Mouse (Mus musculus): Measurements from ENCODE around the gene Gm5148.

Gm5148 gene

GRCm38 (mm10) chr3:37737407-37737806 lies 13.1 kb upstream of the Gm5148 start:
- no peak for DNase-seq (ENCODE audit: low spot score)

DNA sequence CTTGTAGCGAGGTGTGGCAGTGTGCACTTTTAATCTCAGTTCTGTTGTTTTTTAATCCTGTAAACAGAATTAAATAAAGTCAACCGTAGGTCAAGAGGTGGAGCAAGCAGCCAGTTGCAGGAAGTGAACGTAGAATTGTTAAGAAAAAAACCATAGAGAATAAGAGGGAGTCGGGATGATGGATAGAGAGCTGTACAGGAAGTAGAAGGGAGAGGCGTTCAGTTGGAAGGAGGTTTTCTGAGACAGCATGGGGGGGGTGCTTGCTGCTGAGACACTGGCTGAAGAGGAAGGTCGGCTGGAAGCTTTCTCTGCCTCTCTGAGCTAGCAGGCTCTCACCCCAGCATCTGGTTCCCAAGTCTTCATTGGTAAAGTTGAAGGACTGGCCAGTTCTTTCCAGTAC lies 10.9 kb upstream of the Gm5148 start:
- no peak for DNase-seq (ENCODE audit: low spot score)

DNA sequence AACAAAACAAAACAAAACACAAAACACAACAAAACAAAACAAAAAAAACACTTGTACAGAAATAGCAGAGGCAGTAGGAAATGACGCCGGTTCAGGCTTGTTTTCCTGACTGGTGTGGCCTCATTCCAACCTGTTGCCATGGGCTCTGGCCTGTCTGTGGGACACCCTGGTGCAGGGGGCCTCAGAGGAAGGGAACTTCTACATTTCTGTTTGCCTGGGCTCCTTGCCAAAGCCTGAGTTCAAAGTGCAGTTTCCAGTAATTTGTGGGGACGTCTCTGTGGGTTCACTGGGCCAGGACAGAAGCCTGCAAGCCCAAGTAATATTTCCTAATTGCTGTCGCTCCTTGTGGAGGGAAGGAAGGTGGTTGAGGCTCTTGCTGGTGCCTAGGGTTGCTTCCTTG lies 4.9 kb upstream of the Gm5148 start:
- no peak for DNase-seq (ENCODE audit: low spot score)

- no peak for DNase-seq (ENCODE audit: low spot score)
These were observed 4.1 kb upstream of the Gm5148 start for GRCm38 (mm10) chr3:37728112-37729100.

- DNase-seq (ENCODE audit: low spot score) = no peak
These were observed 3.1 kb upstream of the Gm5148 start for GRCm38 (mm10) chr3:37727392-37727791.

- peak; percentile 13 for DNase-seq (ENCODE audit: low spot score)
These were observed 2.3 kb upstream of the Gm5148 start for GRCm38 (mm10) chr3:37726501-37727140.

- no peak for DNase-seq (ENCODE audit: low spot score)
These were observed 851 bp upstream of the Gm5148 start for GRCm38 (mm10) chr3:37724946-37725735.

- no peak for DNase-seq (ENCODE audit: low spot score)
These were observed 574 bp downstream of the Gm5148 start for GRCm38 (mm10) chr3:37723662-37724170.

- DNase-seq (ENCODE audit: low spot score) = no peak
These were observed 1.2 kb downstream of the Gm5148 start for GRCm38 (mm10) chr3:37723061-37723521.

- no peak for DNase-seq (ENCODE audit: low spot score)
These were observed 1.7 kb downstream of the Gm5148 start for GRCm38 (mm10) chr3:37722487-37723060.

DNA sequence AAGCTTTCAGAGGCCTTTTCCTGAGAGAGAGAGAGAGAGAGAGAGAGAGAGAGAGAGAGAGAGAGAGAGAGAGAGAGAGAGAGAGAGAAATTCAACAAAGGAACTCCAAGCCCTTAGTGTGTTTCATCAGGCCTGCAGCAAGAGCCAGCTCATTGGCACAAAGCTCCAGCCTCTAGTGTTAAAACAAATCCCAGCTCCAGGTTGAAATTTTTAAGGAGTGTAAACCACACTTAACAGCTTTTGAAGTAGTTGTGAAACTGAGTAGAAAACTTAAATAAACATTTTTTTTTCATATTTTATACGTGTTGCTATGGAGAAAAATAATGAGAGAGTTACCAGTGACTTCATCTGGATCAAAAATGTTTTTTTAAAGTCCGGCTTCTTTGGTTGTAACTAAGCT lies 7.3 kb downstream of the Gm5148 start:
- DNase-seq (ENCODE audit: low spot score) = no peak

- DNase-seq (ENCODE audit: low spot score) = no peak
These were observed 8.6 kb downstream of the Gm5148 start for GRCm38 (mm10) chr3:37715734-37716133.

DNA sequence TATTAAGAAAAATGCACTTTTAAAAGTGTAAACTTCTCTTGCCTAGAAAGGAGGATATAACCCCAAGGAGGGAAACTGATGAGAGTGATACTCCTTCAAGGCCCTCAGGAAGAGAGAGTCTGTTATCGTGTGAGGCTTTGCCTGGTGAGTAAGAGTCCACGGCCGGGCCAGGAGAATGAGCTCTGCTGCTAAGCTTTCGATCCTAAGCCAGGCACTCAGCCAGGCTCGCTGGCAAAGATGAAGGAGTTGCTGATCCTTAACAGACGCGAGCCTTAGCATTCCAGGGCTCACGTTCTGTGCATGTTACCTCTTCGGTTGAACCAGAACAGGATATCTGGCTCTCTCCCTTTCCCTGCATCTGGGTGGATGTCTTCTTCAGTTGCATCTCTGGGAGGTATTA lies 11.8 kb downstream of the Gm5148 start:
- DNase-seq (ENCODE audit: low spot score) = no peak

- DNase-seq (ENCODE audit: low spot score) = no peak
These were observed 12.7 kb downstream of the Gm5148 start for GRCm38 (mm10) chr3:37711639-37712038.

- no peak for DNase-seq (ENCODE audit: low spot score)
These were observed 16.5 kb downstream of the Gm5148 start for GRCm38 (mm10) chr3:37707801-37708200.

- DNase-seq (ENCODE audit: low spot score) = no peak
These were observed 17.9 kb downstream of the Gm5148 start for GRCm38 (mm10) chr3:37706439-37706838.

- no peak for DNase-seq (ENCODE audit: low spot score)
These were observed 18.9 kb downstream of the Gm5148 start for GRCm38 (mm10) chr3:37705436-37705835.

GRCm38 (mm10) chr3:37704701-37705279 lies 19.5 kb downstream of the Gm5148 start:
- no peak for DNase-seq (ENCODE audit: low spot score)

GRCm38 (mm10) chr3:37703066-37703465 lies 21.2 kb downstream of the Gm5148 start:
- no peak for DNase-seq (ENCODE audit: low spot score)

DNA sequence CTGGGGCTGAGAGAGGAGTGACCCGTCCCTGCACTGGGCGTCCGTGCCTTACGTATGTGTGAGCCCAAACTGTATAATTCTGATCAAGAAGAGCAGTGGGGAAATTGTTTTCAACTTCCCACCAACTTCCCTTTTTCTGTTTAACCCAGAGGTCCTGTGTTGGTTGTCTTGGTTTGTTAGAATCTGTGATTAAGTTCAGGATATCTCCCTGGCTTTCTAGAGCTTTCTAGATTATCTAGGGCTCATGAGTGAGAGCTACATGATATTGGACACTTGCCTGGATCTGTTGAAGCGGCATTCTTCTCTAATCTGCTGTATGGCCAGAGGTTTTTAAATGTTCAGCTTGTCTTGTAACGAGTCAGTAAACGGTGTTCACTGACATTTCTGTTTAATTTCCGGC lies 30.7 kb downstream of the Gm5148 start:
- DNase-seq (ENCODE audit: low spot score) = no peak

DNA sequence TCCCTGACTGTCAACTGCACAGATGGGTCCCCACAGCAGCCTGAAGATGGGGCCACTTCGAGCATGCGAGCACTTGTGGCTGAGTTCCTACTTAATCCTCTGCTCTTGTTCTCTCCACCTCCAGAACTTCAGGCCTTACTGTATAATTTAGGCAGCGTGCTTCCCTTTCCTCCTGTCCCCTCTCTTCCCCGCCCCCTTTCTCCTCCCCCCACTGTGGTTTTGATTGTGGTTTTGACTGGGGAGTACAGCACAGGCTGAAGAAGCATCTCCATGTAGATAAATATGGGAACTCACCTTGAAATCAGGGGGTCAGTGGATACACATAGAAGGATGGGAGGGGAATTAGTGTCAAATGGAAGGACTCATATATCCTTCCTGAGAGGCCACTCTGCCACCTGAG lies 31.3 kb downstream of the Gm5148 start:
- no peak for DNase-seq (ENCODE audit: low spot score)
